Mouse (Mus musculus) thymus, postnatal 14 days (tissue): ENCODE results near the gene Gm10643.

ENCODE experiments used
- DNase-seq: peaks from one replicate; pipeline ENCODE4 v3.0.0; 2021

The Gm10643 gene

DNA sequence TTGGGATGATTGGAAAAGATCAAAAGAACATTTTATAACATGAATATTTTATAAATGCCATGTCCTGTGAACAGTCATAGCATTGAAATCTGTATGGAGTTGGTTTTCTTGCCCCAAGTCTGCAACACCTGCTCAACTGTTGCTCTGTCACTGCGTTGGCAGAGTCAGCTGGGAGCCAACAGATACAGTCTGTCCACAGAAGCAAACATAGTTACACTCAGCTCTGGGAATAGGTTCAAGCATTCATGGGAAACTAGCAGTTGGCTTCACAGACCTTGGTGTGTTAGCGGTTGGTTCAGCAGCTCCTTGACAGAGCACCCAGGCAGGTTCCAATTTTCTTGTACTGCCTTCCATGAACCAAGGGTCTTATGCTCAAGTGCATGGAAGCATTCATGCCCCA is 5.7 kb upstream of the Gm10643 start:
- DNase-seq, result no peak

DNA sequence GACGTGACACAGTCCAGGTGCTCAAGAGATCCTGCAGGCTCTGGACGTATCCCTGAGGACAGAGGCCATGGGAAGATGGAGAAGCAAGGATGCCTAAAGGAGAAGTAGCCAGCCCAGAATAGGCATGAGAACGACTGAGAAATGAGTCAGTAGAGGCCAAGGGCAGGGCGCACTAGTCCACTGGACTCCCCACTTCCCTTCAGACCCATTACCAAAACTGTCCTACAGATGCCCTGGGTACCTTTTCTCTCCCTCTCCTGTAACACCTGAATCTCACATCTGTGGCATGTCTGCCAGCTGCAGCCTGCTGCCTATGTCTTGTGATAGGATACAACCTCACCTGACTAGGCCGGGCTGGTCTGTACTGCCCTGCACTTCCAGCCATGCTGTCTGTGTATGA is 5.3 kb upstream of the Gm10643 start:
- DNase-seq, result no peak

DNA sequence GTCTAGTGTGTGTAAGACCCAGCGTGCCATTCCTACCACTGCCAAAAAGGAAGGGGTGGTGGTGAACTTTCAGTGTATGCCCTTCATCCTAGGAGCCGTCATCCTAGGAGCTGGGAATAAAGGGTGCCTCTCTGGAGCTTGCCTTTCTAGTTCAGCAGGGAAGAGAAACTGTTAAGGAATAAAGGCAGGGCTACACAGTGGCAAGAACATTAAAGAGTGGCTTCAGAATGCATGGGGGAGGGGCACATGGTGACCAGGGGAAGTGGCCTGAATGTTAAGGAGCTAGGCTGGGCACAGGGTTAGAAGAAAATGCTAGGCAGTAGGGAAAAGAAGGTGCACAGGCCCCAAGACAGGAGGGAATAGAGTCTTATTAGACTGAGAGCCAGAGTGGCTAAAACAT is 4.8 kb upstream of the Gm10643 start:
- DNase-seq, result no peak

DNA sequence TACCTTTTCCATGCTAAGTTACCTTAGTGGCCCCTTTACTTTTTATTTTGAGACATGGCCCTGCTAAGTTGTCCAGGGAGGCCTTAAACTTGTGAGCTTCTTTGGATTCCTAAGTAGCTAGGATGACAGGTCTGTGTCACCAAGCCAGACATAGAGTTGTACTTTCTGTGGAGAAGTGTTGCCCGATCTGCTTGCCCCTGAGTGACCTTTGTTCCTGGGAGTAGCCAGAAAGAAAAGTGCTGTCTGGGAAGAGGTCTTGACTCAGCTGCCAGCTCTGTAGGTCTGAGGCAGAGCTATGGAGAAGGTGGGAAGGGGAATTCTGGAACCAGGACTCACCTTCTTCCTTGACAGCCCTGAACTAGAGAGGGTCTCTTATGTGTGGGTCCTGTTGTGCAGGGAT is 4.2 kb upstream of the Gm10643 start:
- no peak for DNase-seq

DNA sequence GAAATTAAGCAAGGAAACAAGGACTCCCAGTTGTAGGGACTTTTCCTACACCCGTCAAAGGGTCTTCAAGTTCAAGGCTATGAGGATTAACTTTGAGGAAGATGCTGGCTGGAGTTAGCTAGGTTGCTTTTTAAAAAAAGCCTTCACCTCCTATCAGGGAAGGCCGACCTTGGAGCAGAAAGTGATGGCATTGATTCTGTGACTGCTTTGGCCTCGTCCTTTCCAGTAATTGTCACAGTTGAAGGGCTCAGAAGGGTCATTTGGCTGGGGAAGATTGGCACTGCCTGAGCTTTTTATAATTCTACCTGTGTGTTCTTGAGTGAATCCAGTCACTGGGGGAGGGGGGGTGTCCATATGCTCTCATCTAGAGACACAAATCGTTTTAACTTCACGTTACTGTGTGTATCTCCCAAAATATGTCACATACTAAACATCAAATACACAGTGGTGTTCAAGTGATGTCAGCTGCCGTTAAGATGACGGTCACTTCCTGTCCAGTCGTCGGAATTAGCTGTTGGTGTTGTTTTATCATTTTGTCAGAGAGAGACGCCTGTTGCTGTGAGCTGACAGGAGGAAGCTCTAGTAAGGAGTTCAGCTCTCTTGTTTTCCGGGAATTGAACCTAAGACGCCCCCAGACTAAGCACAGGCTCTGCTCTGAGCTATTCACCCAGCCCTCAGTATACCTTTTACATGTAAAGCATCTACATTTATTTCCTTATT is 3.5 kb upstream of the Gm10643 start:
- no peak for DNase-seq

DNA sequence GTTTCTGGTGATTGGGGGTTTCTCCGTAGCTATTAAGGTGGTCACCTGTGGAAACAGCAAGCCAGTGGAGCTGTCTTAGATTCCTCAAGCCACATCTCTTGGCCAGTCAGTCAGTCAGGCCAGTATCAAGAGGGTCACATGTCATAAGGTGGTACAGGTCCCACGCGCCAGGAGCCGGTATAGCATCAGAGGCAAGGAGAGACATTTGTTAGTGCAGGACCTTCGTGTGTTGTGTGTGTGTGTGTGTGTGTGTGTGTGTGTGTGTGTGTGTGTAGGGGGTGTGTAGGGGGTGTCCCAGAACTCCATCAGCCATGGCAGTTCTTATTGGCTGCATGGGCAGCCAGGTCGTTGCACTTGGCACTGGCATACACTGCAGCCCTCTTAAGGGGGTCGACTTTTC is 3.0 kb upstream of the Gm10643 start:
- no peak for DNase-seq

DNA sequence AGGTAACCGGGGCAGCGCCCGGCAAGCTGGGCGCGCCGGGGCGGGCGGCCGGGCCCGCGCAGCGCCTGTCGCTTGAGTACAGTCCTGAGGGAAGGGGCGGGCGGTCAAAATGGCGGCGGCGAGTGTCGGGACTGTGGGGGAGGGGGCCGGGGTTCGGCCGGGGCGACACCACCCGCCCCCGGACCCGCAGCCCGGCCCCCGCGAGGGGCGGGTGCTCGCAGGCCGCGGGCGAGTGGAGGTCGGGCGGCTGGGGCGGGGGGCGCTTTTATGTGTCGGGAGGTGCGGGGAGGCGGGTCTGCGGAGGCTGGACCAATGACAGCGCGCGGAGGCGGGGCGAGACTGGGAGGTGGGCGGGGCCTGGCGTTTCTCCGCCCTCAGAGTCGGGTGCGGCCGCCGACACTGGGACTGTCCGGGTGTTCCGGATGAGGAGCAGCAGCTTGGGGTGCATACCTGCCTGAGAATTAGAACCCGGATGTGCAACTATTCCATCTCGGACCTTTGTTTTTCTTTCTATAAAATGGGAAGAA is 2.2 kb upstream of the Gm10643 start:
- peak; percentile 99 for DNase-seq

DNA sequence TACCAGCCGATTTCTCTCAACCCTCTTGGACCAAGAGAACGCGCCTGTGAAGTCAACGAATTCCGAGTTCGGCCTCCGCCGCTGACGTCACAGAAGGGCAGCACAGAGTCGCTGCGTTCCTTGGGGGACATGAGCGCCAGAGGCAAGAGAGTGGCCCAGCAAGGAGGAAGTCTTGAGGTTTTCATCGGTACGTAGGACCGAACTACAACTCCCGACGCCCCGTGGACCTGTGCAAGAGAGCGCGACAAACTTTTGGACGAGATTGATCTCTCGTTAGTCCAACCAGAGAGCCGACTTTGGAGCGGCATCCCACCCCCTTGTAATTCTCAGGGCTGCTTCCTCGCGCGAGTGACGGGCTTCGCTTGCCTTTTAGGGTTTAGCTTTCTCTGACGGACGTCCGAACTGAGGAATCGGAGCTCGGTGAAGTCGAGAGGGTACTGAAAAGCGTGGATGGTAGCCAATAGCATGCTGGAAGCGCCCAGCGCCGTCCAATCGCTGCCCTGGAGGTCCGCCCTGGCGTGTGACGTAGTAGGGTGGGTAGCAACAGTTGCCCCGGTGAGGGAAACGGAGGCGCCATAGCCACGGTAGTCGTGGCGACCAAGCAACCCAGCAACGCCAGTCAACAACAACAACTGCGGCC is 1.5 kb upstream of the Gm10643 start, which contains the start of gene Rfx1:
Gene Rfx1 (plus strand): TSS at position 544 of the 640 bp plus-strand sequence.
- peak; percentile 99 for DNase-seq

DNA sequence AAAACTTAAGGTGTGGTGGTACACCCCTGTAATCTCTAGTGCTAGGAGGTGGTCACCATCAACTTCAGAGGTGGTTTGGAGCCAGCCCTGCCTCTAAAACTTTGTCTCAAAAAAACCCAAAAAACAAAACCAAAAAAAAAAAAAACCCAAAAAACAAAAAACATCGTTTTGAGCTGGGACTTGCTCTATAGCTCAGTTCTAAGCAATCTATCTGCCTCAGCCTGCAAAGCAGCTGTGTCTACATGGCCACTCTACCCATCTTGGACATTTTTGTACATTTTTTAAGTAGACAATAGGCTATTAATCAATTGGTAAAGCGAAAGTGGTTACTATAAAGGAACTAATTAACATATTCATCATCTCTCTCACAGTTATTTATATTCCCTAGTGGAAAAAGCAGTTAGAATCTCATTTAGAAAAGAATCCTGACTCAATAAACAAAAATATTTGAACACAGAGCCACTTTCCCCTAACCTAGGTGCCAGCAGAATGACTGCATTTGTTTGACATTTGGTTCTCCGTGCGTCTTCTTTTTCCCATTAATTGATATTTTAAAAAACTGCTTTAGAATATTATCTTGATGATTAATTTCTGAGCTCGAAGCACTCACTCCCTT is 628 bp upstream of the Gm10643 start:
- DNase-seq, result no peak

DNA sequence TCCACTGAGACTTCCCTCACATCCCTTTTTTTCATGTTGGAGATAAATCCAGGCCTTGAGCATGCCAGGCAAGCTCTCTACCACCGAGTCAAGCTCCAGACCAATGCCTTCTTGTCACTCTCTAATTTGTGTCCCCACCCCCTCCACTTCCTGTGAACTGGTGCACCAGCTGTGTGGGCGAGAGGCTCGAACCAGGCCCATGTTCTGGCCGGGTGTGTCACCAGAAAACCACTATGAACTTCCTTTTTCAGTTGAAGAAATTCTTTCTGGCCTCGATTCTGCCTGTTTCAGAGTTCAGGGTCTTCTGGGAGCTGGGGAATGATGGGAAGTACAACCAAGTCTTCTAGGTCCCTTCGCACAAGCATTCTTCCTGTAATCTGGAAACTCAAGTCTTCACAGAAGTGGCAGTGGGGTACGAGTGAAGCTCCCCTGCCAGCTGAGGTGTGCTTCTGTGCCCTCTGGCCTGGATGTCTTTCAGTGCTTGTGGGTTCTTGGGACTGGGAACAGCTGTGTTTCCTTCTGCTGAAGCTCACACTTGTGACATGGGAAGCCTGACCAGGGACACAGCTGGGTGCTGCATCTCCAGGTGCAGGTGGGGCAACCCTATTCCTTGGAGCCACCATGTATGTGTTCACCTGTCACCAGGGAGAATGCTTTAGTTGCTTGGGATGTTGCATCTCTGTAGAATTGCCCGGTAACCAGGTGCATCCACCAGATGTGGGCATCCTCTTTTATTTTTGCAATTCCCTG is 901 bp downstream of the Gm10643 start:
- DNase-seq, result peak; percentile 88

DNA sequence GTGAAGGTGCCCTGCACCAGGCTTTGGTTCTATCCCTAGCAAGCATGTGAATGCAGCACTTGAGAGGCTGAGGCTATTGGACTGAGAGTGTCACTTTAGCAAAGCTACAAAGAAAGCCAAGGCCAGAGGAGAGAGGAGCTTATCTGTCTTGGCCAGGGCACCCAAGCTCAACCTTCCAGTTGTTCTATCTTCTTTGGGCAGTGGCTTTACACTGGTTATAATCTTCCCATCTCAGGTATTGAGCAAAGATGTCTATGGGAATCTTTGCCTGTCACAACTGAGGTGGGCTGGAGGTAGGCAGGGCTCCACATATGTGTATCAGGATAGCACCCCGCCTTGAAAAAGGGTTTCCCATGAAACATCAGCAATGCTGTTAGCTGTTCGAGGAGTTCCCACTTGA is 4.7 kb downstream of the Gm10643 start:
- DNase-seq, result no peak

DNA sequence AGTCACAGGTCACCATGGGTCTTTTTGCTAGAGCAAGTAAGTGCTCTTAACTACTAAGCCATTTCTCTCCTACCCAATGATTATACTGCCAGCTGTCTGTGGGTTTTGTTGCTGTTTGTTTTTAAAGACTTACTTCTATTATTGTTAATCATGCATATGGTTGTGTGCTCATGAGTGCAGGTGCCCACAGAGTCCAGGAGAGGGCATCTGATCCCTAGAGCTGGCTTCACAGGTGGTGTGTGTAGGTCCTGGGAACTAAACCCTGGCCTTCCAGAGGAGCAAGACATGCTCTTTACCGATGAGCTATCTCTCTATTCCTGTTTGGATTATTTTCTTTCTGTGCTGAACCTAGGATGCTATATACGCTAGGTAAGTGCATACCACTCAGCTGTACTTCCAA is 5.7 kb downstream of the Gm10643 start:
- DNase-seq, result no peak

DNA sequence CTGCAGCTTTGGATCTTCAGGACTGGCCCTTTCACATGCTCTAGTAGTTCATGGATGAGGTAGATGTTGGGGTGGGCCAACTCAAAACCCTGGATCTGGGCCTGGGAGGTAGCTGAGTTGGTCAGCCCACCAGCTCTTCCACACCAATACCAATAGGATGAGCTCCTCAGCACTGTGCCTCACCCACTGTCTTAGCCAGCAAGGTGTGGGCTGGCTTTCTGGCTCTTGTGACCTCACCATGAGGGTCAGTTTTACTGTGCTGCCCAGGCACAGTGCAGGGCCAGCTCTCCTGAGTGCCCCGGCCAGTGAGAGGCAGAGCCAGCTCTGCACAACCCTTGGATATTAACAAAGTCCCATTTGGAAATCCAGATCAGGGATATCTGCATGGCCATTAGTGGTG is 7.1 kb downstream of the Gm10643 start:
- DNase-seq, result no peak

DNA sequence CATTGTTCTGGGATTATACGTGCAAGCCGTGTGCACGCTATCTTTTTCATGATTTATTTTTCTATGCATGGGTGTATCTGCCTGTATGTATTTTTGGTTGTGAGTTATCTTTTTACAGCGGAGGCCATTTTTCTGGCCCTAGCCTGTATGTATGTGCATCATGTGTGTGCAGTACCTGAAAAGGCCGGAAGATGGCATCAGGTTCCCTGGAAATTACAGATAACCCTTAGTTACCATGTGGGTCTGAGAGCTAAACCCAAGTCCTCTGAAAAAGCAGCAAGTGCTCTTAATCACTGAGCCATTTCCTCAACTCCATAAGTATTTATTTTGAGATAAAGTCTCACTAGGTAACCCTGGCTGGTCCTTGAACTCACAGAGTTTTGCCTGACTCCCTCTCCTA is 11.7 kb downstream of the Gm10643 start:
- no peak for DNase-seq

DNA sequence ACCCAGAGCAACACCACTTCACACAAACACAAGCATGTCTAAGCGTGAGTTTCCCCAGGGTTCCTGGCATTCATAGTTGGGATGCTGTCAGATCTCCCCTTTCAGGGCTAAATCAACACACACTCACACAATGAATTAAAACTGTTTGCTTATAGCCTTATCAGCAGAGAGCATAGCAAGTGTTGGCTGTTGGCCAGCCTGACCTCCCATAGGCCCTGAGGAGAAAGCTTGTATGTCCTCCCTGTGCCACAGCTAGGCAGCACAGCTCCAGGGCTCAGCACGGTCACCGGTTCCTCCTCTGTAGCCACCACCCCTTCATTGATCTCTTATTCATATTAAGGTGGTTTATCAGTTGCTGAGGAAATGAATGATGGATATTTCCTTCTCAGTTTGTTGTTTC is 12.2 kb downstream of the Gm10643 start:
- DNase-seq, result no peak

DNA sequence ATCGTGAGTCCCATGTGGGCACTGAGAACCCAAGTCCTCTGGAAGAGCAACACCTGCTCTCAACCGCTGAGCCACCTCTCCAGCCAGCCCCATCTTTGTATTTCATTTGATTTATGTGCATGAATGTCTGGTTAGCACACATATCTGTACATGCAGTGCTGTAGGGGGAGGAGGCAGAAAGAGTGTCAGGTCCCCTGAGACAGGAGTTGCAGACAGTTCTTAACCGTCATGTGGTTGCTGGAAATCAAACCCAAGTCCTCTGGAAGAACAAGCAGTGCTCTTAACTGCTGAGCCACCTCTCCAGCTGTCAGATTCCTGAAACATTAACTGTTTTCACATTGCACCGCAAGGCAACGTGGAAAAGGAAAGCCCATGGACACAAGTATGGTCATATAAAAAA is 16.8 kb downstream of the Gm10643 start:
- no peak for DNase-seq

DNA sequence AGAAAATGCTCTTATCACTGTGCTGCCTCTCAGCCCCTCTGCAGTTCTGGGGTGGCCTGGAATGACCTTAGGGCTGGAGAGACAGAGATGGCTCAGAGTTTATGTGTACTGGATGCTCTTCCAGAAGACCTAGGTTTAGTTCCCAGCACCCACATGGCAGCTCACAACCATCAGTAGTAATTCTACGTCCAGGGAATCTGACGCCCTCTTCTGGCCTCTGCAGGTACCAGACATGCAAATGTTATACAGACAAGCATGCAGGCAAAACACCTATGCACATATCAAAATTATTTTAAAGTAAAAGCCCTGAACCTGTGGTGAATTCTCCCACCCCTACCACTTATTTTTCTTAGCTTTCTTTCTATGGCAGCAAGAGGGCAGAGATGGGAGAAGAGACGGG is 18.4 kb downstream of the Gm10643 start:
- no peak for DNase-seq

DNA sequence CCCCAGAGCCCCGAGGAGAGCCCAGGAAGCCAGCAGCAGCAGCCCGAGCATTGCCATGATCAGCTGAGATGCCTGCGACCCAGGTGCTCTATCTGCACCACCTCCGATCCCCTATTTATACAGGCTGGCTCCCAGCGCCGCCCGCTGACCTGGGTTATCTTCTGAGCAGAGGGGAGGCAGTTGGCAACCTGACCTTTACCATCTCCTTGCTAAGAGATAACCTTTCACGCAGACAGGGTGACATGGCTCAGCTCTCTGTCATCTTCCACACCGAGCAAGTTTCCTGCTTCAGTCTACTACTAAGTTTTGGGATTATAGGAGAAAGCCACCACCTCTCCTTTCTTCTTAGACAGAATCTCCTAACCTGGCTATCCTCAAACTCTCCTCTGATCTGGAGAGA is 20.0 kb downstream of the Gm10643 start, which contains the start of gene Rln3:
Gene Rln3 (minus strand): TSS at position 101 of the 400 bp plus-strand sequence.
- DNase-seq, result no peak

DNA sequence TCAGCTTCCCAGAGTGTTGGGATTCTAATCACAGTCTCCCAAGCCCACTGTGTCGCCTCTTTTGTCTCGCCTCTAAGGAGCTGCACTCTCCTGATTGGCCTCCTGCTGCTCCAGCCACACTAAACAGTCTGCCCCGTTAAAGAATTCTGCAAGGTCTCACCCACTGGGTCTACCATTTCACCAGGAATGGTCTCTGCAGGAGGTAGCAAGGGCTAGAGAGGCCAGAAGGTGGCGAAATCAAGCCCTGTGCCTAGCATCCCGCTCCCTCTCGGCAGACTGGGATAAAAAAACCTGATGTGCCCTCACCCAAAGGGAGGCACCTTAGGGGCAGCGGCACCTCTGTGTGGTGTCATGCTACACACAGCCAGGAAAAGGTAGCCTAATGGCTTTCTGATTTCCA is 20.8 kb downstream of the Gm10643 start:
- DNase-seq, result no peak

DNA sequence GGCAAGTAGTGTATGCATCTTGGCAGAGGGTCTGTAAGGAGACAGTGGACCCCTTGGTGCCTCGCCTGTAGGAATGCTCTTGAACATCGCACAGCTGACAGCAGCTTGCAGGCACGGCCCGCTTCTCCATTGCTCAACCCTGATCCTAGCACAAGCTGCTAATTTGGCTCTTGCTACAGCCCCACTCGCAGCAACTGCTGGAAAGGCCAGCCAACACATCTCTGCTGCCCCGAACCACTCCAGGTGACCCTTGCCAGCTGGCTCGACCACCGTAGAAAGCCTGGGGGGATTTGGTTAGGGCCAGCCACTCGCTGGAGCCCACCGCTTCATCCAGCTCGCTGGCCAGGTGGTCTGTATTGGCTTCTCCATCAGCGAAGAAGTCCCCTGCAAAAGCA is 22.0 kb downstream of the Gm10643 start:
- DNase-seq, result no peak

DNA sequence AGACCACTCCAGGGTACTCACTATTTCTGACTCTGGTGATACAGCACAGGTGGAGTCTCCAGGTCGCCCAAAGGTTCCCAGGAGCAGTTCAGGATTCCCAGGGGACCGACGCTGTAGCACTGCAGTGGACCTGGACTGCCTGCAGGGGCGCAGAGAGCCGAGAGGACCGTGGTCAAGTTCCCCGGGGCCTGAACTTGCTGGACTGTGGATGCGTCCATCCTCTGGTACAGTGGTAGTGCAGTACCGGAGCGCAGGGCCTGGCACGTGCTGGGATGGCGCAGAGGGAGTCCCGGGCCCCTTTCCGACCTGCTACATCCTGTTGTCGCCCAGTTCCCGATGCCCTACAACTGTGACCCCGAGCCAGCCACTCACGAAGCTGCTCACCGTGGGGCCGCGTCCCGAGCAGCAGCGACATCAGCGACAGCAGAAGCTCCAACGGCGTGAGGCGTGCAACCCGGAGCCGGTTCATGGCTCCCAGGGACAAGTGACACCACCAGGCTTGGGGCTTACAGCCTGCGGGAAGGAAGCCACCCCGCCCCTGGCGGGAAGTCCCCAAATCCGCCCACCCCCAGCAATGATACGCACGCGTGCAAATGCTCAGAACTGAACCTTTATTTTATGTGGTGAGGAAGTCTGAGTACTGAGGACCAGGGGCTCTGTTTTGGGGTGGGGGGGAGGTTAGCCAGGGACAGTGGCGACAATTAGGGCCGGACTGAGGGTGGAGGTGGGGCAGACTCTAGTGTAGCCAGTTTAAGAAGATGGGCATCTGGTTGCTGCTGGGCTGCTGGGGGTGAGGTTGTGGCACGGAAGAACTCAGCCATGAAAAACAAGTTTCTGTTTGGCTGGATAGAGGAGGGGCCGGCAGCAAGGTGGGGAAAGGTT is 22.6 kb downstream of the Gm10643 start, which contains the start of gene Il27ra:
Gene Il27ra (minus strand): TSS at position 524 of the 882 bp plus-strand sequence.
- DNase-seq, result peak; percentile 85

DNA sequence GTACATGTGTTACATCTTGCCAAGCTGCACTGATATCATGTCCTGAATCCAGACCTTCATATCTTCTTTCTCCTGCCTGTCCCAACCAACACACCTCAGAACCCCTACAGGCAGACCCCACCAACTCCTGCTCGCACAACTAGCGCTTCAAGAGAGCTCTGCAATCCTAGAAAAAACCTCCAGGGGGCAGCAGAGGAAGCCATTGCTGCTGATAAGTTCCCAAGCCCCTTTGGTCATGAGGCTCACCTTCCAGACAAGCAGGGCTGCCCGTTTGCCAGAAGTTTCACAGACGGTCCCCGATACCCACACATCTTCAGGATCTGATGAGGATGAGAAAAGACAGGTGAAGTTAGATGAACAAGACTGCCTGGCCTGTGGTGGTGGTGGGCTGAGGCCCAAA is 25.9 kb downstream of the Gm10643 start:
- DNase-seq, result peak; percentile 87
